Mouse (Mus musculus) heart, postnatal 0 days (tissue): ENCODE results near the gene Art4. TPM values are rescaled to one million over a fixed set of nuclear protein-coding genes. Genes with fewer than 3 reads are reported as not detected.

Source experiments
- ATAC-seq: fragments of 200-750 bp; cut with Nextera tagmentation; 2 replicates; pipeline ENCODE4 v1.8.0; 2017; ENCODE audit warnings: low read depth, moderate number of reproducible peaks, moderate library complexity; ENCODE audit not compliant: insufficient read depth
- DNase-seq: peaks from one replicate; pipeline ENCODE4 v3.0.0-alpha.2; 2016; ENCODE audit warnings: low spot score
- H3K27ac ChIP-seq: fragments of 300-500 bp; sonication (generic); 2 replicates; pipeline ENCODE4 v1.5.1; 2014; ENCODE audit warnings: low read depth, mild to moderate bottlenecking
- H3K27me3 ChIP-seq: fragments of 300-500 bp; sonication (generic); 2 replicates; pipeline ENCODE4 v1.6.1; 2014; ENCODE audit warnings: low read length, mixed read lengths; ENCODE audit not compliant: control insufficient read depth, insufficient read depth
- H3K36me3 ChIP-seq: fragments of 300-500 bp; sonication (generic); replicated peaks from 2 replicates; pipeline ENCODE4 v1.6.1; 2014; ENCODE audit warnings: low read length, mixed read lengths; ENCODE audit not compliant: control insufficient read depth, insufficient read depth
- H3K4me1 ChIP-seq: fragments of 300-500 bp; sonication (generic); 2 replicates; pipeline ENCODE4 v1.6.1; 2014; ENCODE audit warnings: antibody characterized with exemption; ENCODE audit not compliant: control insufficient read depth, insufficient read depth
- H3K4me2 ChIP-seq: fragments of 300-500 bp; sonication (generic); 2 replicates; pipeline ENCODE4 v1.6.1; 2014; ENCODE audit warnings: low read depth, mild to moderate bottlenecking, low read length, moderate library complexity
- H3K4me3 ChIP-seq: fragments of 300-500 bp; sonication (generic); 2 replicates; pipeline ENCODE4 v1.5.1; 2014; ENCODE audit warnings: low read depth, low read length
- H3K9ac ChIP-seq: fragments of 300-500 bp; sonication (generic); replicated peaks from 2 replicates; pipeline ENCODE4 v1.6.1; 2014; ENCODE audit warnings: low read depth, low read length, mixed read lengths
- H3K9me3 ChIP-seq: fragments of 300-500 bp; sonication (generic); replicated peaks from 2 replicates; pipeline ENCODE4 v1.6.1; 2016; ENCODE audit warnings: low read length; ENCODE audit not compliant: control insufficient read depth
- CTCF ChIP-seq: IDR thresholded peaks from 2 replicates; pipeline ENCODE4 v1.5.1; 2016; ENCODE audit warnings: antibody characterized with exemption, control low read depth, low read depth
- EP300 ChIP-seq: IDR thresholded peaks from 2 replicates; pipeline ENCODE4 v1.6.1; 2016; ENCODE audit warnings: antibody characterized with exemption, low read depth
- WGBS: fragments of 180-500 bp; shearing (Covaris S2); extraction: QIAGEN DNeasy Blood & Tissue Kit; methylation state at CpG from one replicate; pipeline ENCODE4 v1.1.7; 2014; 5-methylcytosine and 5-hydroxymethylcytosine counted together
- polyA plus RNA-seq: library from polyadenylated mRNA; unstranded; fragments of >200 nt; fragmentation: Nextera tagmentation; extraction: Ambion mirVana; gene quantifications from 2 replicates; pipeline ENCODE4 v1.2.1, GENCODE M21; 2015
- total RNA-seq: library from RNA; depleted of rRNA; stranded (reverse); fragments of >200 nt; gene quantifications from 2 replicates; pipeline ENCODE4 v1.2.3, GENCODE M21; 2014; ENCODE audit warnings: low replicate concordance

The Art4 gene
- total and polyA plus RNA-seq, 2 experiments from 2014 or later = 8.7 to 19.3 TPM

DNA sequence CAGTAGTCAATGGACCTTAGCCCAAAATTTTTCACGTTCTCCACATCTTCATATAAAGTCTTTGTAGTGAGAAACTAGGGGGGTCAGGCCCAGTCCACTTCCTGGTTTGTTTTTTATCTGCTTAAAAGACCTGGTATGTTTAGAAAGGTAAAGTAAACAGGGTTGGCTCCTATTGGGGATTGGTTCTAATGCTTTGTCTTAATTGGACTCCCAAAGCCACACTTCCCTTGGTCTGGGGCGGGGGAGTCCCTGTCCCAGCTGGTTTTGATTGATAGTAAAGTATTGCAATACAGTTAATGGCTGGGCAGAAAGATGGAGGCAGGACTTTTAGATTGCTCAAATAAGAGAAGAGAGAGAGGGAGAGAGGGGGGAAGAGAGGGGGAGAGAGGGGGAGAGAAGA lies 43.5 kb upstream of the Art4 start:
- no peak overlapping the region for H3K27ac ChIP-seq
- DNase-seq = no peak
- no peak for TF ChIP-seq CTCF
- TF ChIP-seq EP300 = no peak
- H3K36me3 ChIP-seq = no peaks in the 10 kb centered on the region
- H3K4me3 ChIP-seq = no peak overlapping the region
- ATAC-seq = no peak
- H3K27me3 ChIP-seq = no peaks in the 10 kb centered on the region
- 69% methylated on average over 2 of the region's 2 CpGs for WGBS
- H3K4me1 ChIP-seq = peaks cover 6% of the 10 kb centered on the region
- H3K9ac ChIP-seq = no peak overlapping the region
- H3K4me2 ChIP-seq = no peak overlapping the region
- H3K9me3 ChIP-seq = no peaks in the 10 kb centered on the region

DNA sequence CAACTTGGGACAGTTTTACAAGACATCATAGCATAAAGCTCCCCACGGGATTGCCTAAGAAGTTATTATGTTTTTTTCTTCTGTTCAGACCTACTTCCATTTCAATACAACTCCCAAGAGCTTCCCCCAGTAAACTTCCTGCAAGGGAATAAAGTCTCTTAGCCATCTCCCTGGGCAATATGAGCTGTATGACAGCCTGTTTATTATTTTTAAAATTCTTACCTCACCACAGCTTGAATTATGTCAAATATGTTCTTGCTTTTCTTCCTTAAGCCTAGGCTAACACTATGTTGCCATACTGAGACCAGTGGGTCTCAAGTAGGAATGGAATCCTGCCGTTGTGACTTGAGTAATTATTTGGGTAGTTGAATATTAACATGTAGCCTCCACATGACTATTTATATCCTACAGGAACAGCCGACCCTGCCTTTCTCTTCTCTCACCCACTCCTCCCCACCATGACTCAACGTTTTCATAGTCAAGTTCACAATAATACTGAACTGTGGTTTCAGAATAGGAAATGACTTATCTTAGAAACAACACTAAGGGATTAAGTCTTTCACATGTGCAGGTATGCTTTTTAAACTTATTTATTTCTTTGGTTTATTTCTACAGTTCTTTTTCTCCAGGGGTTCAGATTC lies 43.0 kb upstream of the Art4 start:
- DNase-seq = no peak

DNA sequence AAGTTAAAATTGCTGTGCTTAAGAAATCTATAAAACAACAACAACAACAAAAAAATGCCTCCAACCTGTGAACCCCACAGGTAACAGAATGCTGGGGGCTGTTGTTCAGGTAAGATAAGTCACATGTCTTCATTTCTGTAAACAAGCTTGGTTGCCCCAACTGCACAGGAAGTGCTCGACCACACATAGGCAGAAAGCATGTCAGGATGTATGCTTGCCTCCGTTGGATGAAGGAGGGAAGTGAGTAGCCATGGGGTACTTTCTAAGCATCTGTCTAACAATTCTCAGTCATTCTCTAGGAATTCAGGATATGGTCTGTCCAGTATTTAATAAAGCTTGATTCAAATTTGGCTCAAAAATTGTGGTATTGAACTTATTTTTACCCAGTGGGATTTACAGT lies 41.4 kb upstream of the Art4 start:
- ATAC-seq = no peak
- no peaks in the 10 kb centered on the region for H3K9me3 ChIP-seq

More for the DNA sequence above, 43.0 kb upstream of the Art4 start:
- H3K4me1 ChIP-seq = peaks cover 6% of the 10 kb centered on the region
- 37% methylated on average over 4 of the region's 4 CpGs for WGBS
- no peak for TF ChIP-seq EP300
- TF ChIP-seq CTCF = no peak
- H3K9ac ChIP-seq = no peak overlapping the region
- H3K36me3 ChIP-seq = no peaks in the 10 kb centered on the region
- peak overlapping the region; percentile 28; the same call in 1 of the 2 replicates for H3K27ac ChIP-seq
- H3K4me2 ChIP-seq = no peak overlapping the region
- ATAC-seq = no peak
- H3K27me3 ChIP-seq = no peaks in the 10 kb centered on the region
- no peak overlapping the region for H3K4me3 ChIP-seq
- no peaks in the 10 kb centered on the region for H3K9me3 ChIP-seq

DNA sequence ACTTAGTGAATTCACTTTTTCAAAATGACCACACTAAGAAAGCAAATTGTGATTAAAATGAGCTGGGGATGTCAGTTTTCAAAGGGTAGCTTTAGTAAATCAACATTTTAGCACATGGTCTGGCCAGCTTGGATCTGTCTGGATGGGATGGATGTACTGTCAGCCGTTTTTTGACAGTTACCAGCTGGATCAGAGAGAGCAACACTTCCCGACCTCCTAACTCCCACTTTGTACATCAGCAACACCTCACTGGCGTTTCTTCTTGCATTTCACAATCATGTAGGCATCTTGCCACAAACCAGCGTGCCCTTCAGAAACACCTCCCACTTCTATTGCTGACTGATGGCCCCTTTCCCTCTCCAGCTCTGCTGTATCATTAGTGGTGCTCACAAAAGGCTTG lies 40.7 kb upstream of the Art4 start:
- no peaks in the 10 kb centered on the region for H3K9me3 ChIP-seq
- no peak; the same call in 1 of the 2 replicates for ATAC-seq

More for the DNA sequence above, 41.4 kb upstream of the Art4 start:
- no peak for DNase-seq
- Histone ChIP-seq H3K4me3 (no peak overlapping the region), H3K4me1 (peaks cover 6% of the 10 kb centered on the region), H3K36me3 (no peaks in the 10 kb centered on the region), H3K27ac (peak overlapping the region; percentile 64), H3K27me3 (no peaks in the 10 kb centered on the region), H3K4me2 (no peak overlapping the region), H3K9ac (no peak overlapping the region)
- no peak for TF ChIP-seq CTCF
- TF ChIP-seq EP300 = no peak
- 52% methylated on average over 2 of the region's 2 CpGs for WGBS

DNA sequence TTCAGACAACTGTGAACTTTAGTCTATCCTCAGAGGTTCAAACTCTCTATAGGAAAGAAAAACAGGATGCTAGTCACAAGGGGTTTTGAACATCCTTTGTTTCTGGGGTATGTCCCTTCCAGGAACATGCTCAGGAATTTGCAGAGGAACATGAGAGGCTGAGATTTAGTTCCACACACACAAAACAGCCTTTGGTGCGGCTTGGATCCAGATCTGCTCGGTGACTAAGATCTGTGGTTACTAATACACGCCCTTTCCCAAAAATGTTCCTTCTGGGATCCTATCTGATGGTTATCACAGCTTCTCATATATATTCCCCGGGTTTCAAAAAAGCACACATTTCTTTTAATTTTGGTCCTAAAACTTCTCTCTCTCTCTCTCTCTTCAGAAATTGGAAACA lies 40.3 kb upstream of the Art4 start:
- no peak overlapping the region for H3K4me2 ChIP-seq
- ATAC-seq (no peak), DNase-seq (no peak)
- no peaks in the 10 kb centered on the region for H3K27me3 ChIP-seq
- peak overlapping the region; percentile 64 for H3K27ac ChIP-seq
- TF ChIP-seq CTCF = no peak
- TF ChIP-seq EP300 = no peak
- WGBS = 45% methylated on average over 4 of the region's 4 CpGs
- no peak overlapping the region for H3K9ac ChIP-seq
- H3K4me1 ChIP-seq = peaks cover 6% of the 10 kb centered on the region
- no peaks in the 10 kb centered on the region for H3K36me3 ChIP-seq
- H3K9me3 ChIP-seq = no peaks in the 10 kb centered on the region
- H3K4me3 ChIP-seq = no peak overlapping the region

More for the DNA sequence above, 40.7 kb upstream of the Art4 start:
- Histone ChIP-seq H3K36me3 (no peaks in the 10 kb centered on the region), H3K27ac (peak overlapping the region; percentile 64), H3K27me3 (no peaks in the 10 kb centered on the region), H3K9ac (no peak overlapping the region), H3K4me1 (peaks cover 6% of the 10 kb centered on the region), H3K4me3 (no peak overlapping the region), H3K4me2 (no peak overlapping the region)
- no peak for DNase-seq
- WGBS = 16% methylated on average over 4 of the region's 4 CpGs
- no peak for TF ChIP-seq CTCF
- no peak for TF ChIP-seq EP300
